Mouse (Mus musculus) cerebellum, adult 8-10 months (tissue): ENCODE results near the gene Gsk3b.
"Not testable (repeated sequence)": the region's sequence is repeated elsewhere in the genome, so short reads cannot be mapped to it uniquely, and the experiment has no call there.

Experiments
- DNase-seq: peaks from one replicate; pipeline ENCODE4 v3.0.0; 2022

Gene Gsk3b

DNA sequence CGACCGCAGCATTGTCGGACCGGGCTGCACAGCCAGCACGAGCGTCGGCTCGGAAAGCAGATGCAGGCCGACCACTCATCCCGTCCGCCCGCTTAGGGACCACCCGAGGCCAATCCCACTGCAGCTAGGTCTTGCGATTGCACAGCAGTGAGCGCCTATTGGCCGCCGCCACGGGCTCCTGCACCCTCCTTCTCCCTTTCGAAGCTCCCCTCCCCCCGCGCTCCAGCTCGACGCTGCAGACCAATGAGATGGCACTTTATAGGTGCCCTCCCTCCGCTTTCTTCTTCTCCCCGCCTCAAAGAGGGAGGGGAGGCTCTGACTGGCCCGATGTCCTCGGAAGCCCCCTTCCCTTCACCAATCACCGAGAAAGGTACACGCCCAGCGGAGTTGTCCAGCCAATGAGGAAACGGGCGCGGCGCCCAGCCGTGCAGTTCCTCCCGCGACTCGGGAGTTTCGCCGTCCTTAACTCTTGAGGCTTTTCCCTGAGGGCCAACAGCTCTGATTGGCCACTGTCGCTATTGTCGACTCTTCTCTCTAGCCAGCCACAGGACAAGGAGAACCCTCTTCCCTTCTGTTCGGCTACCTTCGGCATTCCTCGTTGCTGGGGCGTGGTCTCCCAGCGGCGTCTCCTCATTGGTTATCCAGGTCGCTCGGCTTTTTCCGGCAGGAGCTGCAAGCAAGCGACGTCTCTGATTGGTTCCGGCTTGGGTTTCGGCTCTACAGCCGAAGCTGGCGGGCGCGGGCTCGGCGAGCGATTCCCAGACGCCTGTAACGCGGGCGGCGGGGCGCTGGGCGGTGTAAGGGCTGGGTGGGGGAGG is at the start of gene Gsk3b:
TSS of gene Gsk3b (plus strand) at position 373 of the 818 bp plus-strand sequence.
- DNase-seq = peak; percentile 99

DNA sequence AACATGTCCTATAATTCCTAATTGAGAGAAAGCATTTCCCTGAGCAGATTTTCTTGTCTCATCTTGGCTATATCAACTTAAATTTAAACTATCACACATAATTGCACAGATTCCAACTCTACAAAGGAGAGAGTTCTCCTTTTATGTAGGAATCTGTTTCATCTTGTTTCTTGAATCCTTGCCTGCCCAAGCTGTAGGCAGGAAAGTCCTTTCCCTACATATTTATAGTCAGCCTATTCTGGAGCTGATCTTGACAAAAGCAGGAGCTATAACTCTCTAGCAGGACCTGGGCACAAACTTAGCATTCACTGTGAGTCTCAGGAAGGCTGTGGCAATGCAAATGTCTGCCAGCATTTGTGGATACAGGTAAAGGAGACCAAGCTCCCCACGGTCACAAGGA is 46.6 kb upstream of the Gsk3b start:
- no peak for DNase-seq

- peak; percentile 61 for DNase-seq
Observed at GRCm38 (mm10) chr16:38044551-38044950, 44.2 kb upstream of the Gsk3b start.

DNA sequence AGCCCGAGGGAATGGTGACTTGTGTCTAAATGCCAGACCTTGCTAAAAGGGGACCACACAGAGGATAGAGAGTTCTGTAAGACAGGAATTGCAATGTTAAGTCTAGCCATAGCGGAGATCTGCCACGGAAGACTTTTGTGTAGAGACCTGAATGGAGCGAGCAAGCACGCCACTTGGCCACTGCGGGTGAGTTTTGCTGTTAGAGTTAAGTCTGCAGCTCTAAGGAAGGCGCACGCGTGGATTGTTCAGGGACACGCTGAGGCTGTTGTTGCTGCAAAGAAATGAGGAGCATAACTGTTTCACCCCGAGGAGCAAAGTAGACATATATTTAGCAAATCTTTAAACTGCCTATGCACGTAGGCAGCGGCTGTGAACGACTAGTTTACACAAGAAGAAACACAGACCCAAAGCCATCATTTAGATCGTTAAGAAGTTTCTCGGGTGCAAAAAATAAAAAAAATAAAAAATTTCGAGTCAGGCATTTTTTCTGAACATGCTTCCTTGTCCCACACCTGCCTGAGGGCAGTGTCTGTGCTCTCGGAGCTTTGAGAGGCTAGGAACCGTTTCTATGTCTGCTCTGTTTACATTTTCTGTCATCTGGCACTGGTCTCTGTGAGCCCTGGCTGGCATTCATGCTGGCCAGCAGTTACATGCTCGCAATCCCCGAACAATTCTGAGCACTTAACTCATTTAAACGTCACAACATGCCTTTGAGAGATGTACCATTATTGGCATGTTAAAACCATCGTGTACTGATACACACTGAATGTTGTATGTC is 40.8 kb upstream of the Gsk3b start:
- DNase-seq = no peak

DNA sequence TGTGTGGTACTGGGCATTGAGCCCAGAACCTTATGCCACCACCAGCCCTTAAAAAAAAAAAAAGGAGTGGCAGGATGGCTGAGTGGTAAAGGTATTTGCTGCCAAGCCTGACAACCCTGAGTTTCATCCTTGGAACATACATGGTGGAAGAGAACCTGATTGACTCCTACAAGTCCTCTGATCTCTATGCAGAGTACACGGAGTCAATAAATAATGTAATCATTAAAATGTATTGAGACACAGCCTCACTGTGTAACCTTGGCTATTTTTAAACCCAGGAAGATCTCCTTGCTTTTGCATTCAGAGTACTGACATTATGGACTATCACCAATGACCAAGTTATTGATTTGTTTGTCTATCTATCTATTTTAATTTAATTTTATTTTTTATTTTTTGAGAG is 30.9 kb upstream of the Gsk3b start:
- DNase-seq = no peak

- DNase-seq = no peak
Observed at GRCm38 (mm10) chr16:38058836-38059235, 30.0 kb upstream of the Gsk3b start.

DNA sequence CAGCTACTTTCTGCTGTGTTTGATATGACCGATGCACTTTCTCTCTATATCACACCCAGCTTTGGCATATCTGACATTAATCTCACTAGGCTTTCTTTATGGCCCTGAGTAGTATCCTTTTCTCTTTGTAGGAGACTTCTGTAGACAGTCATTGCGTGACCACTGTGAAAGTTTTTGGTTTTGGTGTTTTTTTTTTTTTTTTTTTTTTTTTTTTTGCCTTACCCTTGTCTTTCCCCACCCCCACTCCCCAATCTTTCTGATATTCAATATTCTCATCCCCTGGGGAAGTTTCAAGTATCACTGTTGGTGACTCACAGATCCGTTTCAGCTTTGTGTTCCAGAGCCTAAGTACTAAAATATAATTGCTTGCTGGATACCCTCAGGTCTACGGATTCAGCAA is 29.2 kb upstream of the Gsk3b start:
- DNase-seq = no peak

GRCm38 (mm10) chr16:38073859-38074631 is 14.8 kb upstream of the Gsk3b start:
- DNase-seq = not testable (repeated sequence)

- no peak for DNase-seq
Observed at GRCm38 (mm10) chr16:38080201-38080600, 8.6 kb upstream of the Gsk3b start.

DNA sequence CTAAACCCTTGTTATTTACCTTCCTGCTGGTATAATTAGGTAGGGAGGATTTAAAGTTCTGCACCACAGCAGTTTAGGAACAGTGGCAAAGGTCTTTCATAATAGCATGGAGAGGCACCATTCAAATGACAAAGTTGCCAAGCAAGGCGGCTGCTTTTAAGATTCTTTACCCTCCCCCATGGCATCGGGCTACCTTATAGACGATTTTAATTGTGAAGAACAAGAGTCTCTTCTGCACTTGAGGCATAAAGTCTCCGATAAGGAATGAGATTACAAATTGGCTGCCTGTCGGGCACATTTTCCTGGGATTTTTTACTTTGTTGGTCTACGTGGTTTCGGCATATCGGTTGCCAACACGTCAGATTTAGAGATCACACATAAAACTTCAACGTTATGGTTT is 1.6 kb upstream of the Gsk3b start:
- DNase-seq = no peak

DNA sequence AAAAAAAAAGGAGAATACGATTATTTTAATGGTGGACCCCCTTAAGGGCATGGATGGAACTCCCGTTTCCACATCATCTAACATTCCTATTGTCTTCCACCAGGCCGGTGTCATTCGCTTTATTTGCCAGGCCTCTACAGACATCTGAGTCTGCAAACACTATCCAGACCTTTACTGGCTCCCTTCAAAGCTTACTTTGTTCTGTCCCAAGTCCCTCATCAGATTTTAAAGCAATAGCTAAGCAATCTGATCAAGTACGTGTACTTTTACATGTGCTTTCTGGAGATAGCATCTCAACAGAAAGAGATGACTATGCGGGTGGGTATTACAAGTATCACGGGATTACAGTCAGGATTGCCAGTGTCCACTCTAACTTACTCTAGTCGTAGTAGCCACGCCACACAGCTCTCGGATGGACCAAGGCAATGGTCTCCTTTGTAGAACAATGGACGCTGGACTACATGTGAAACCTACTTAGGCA is 1.1 kb upstream of the Gsk3b start:
- no peak for DNase-seq

- DNase-seq = no peak
Observed at GRCm38 (mm10) chr16:38088126-38088628, 624 bp upstream of the Gsk3b start.

DNA sequence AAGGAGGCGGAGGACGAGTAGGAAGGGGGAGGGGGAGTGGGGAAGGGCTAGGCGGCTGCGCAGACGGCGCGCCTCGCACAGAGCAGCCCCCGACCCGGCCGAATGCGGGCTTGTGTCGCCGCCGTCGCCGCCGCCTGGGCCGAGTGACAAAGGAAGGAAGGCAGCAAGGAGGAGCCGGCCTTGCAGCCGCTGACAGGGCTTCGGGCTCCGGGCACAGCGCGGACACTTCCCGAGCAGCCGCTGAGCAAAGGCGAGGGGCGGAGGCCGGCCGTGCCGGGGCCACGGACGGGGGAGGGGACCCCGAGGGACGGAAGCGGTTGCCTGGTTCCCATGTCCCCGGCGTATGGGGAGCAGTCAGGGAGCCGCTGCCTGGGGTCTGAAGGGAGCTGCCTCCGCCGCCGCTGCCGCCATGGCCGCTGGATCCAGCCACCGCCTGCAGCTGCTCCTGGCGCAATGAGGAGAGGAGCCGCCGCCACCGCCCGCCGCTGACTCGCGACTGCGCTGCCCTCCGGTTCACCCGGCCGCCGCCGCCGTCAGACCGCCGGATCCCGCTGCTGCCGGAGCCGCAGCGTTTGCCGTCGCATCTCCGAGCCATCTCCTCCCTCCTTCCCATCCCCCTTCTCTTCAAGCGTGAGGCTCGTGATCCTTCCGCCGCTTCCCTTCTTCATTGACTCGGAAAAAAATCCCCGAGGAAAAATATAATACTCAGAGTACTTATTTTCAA is 808 bp downstream of the Gsk3b start:
- no peak for DNase-seq

GRCm38 (mm10) chr16:38090341-38091005 is 1.7 kb downstream of the Gsk3b start:
- no peak for DNase-seq

- DNase-seq = no peak
Observed at GRCm38 (mm10) chr16:38091041-38091440, 2.2 kb downstream of the Gsk3b start.

- DNase-seq = no peak
Observed at GRCm38 (mm10) chr16:38091706-38092105, 2.9 kb downstream of the Gsk3b start.

GRCm38 (mm10) chr16:38092598-38092997 is 3.8 kb downstream of the Gsk3b start:
- DNase-seq = no peak

DNA sequence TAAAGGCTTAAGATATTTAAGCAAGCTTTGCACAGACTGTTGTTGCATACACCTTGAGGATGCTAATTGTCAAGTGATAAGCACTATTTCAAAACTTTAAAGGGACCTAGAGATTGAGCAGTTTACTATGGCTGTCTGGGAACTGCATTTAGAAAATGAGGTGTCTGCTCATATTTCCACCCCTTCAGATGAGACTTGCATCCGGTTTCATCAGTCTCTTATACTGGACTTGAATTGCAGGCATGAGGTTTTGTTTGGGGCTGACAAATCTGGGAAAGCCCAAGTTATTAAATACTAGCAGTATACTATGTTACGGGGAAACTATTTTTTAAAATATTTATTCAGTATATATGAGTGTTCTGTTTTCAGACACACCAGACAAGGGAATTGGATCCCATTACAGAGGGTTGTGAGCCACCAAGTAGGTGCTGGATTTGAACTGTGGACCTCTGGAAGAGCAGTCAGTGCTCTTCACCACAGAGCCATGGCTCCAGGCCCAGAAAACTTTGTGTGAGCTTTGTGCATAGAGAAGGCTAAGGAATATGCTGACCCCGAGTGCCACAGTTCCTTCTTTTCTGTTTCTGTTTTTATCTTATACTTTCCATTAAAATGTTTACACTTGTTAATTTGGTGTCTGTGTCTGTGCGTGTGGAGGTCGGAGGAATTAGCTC is 6.5 kb downstream of the Gsk3b start:
- DNase-seq = no peak

DNA sequence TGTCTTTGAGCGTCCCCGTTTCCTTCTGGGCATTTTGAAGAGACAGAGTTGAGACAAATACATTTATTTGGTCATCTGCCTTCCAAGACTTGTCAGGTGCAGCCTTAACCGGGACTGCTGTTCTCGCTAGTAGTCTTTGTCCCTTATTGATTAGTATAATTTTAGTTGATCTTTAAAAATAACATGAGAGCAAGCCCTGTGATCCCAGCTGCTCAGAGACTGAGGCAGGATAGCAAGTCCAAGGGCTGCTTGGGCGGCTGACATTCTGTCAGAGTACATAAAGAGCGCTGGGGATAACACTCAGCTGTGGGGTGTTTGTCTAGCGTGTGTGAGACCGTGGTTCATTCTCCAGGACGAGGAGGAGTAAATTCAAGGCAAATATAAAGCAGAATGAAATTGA is 8.7 kb downstream of the Gsk3b start:
- no peak for DNase-seq

DNA sequence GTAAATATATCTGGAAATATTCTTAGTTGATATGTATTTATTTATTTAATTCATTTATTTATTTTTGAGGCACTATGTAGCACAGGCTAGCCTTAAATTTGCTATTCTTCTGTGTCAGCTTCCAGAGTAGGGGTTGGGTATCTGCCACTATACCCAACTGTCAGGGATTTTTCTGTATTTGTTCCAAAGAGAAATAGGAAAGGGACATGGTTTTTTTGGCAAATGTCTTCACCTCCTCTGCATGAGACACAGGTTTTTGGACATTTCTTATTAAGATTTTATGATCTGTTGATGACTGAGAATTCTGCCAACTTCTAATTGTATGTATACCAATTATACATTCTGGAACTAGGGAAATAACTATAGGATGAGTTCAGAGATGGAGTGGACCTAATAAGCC is 10.5 kb downstream of the Gsk3b start:
- no peak for DNase-seq

DNA sequence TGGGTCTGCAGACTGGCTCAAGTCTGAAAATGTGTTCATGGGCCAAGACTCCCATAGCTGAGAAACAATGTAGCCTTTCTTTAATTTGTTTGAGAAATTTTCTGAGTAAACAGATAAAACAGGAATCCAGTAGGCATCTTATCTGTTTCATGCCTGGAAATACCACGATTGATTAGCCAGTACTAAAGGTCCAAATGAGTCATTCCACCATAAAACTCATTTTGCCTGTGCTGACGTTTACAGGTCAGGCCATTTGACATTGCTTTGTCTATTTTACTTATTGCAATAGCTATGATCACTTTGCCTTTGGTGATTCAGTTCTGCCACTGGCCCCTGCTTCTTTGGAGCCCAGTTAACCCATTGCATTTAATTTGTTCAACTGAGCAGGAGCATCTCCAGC is 11.8 kb downstream of the Gsk3b start:
- no peak for DNase-seq
